8 mouse cellular contexts compared by ENCODE assay signal in the genomic region with DNA sequence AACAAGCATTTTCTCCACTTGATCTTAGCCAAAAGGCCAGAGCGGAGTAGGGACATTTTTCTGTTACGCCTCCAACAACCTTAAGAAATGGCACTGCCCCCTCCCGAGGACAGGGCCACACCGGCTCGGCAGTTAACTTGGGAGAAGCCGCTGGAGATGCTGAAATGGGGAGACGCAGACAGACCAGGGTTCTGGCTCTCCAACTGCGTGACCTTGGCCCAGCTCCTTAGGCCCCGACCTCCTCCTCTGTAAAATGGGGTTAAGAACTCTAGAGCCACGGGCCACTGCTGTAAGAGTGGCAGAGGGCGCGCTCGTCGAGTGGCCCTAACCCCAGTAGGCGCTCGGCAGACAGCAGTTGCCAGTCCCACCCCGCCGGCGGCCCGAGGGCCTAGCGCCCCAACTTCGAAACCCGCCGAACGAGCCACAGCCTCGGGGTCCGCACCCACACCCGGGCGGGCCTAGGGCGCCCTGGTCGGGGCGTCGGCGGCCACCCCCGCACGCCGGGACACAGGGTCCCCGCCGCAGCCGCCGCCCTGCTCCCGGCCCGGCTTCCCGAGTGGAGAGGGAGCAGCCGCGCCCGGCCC. TPM values are rescaled to one million over a fixed set of nuclear protein-coding genes. Genes with fewer than 3 reads are reported as not detected.
DNase-seq lines count a peak whose midpoint lies in the region; ATAC-seq and TF ChIP-seq lines count a peak whose summit lies in the region.

No protein-coding gene starts in this region.

- no peak for DNase-seq in kidney, adult 18-20 months
- DNase-seq in ES-E14 (ENCODE audit: low read depth, low spot score): no peak
- peak; percentile 54 for DNase-seq in c-Kit-positive CD71-positive TER-119-positive erythroid progenitor cells, embryonic 14.5 days (ENCODE audit: low spot score)
- peak; percentile 64 for DNase-seq in hindbrain, embryonic 11.5 days (ENCODE audit: low spot score)
- DNase-seq in retina, postnatal 7 days (ENCODE audit: low read depth, low spot score): peak; percentile 8
- DNase-seq in urinary bladder, postnatal 25 days (ENCODE audit: low spot score): no peak

- no peaks in the 10 kb centered on the region for H3K27me3 ChIP-seq in kidney, embryonic 15.5 days
- no peaks in the 10 kb centered on the region for H3K27me3 ChIP-seq in hindbrain, embryonic 11.5 days (ENCODE audit: control insufficient read depth, insufficient read depth, low read length)
- H3K27me3 ChIP-seq in liver, embryonic 15.5 days: peaks cover 27% of the 10 kb centered on the region

- H3K27ac ChIP-seq in kidney, embryonic 15.5 days: peak overlapping the region; percentile 90
- 0 out of 2 replicates have a peak overlapping the region, but pooled peaks have one; percentile 6 for H3K27ac ChIP-seq in ES-E14 (ENCODE audit: insufficient read depth, low read depth, low read length, poor library complexity, severe bottlenecking)
- peak overlapping the region; percentile 74 for H3K27ac ChIP-seq in hindbrain, embryonic 11.5 days (ENCODE audit: low read depth, low read length)
- H3K27ac ChIP-seq in liver, embryonic 15.5 days (replicated peaks): peak overlapping the region; percentile 87

- peaks cover 28% of the 10 kb centered on the region for H3K36me3 ChIP-seq in kidney, embryonic 15.5 days
- peaks cover 33% of the 10 kb centered on the region for H3K36me3 ChIP-seq in ES-E14 (ENCODE audit: control insufficient read depth, insufficient read depth, low read length, poor library complexity, severe bottlenecking)
- H3K36me3 ChIP-seq in hindbrain, embryonic 11.5 days (ENCODE audit: control insufficient read depth, insufficient read depth, low read length): no peaks in the 10 kb centered on the region
- H3K36me3 ChIP-seq in liver, embryonic 15.5 days (replicated peaks): peaks cover 38% of the 10 kb centered on the region

- no peaks in the 10 kb centered on the region for H3K9me3 ChIP-seq in kidney, embryonic 15.5 days (replicated peaks)
- H3K9me3 ChIP-seq in ES-E14 (ENCODE audit: control insufficient read depth, insufficient read depth, low read depth, low read length): no peaks in the 10 kb centered on the region
- H3K9me3 ChIP-seq in hindbrain, embryonic 11.5 days (ENCODE audit: control insufficient read depth, low read length): no peaks in the 10 kb centered on the region
- no peaks in the 10 kb centered on the region for H3K9me3 ChIP-seq in liver, embryonic 15.5 days (replicated peaks)

- in situ Hi-C loops in ES-E14 (cut with MboI; ENCODE audit: low sequenced_read_pairs in 2 of 2, unreplicated experiment in 2 of 2): no loop called here

- WGBS in kidney, embryonic 15.5 days: under 1% methylated on average over 47 of the region's 47 CpGs
- WGBS in hindbrain, embryonic 11.5 days: under 1% methylated on average over 43 of the region's 47 CpGs
- WGBS in liver, embryonic 15.5 days (ENCODE audit: insufficient replicate concordance): under 1% methylated on average over 46 of the region's 47 CpGs

- H3K9ac ChIP-seq in kidney, embryonic 15.5 days: peak overlapping the region; percentile 91
- H3K9ac ChIP-seq in ES-E14 (ENCODE audit: insufficient read depth, low read depth, low read length, poor library complexity, severe bottlenecking): peak overlapping the region; percentile 84
- H3K9ac ChIP-seq in hindbrain, embryonic 11.5 days (ENCODE audit: low read depth, low read length): peak overlapping the region; percentile 84
- peak overlapping the region; percentile 88 for H3K9ac ChIP-seq in liver, embryonic 15.5 days

- H3K4me1 ChIP-seq in kidney, embryonic 15.5 days: peaks cover 33% of the 10 kb centered on the region
- peaks cover 2 to 16% of the 10 kb centered on the region in 2 experiments; a peak in 3 of 4 replicates for H3K4me1 ChIP-seq in ES-E14 (ENCODE audit: control insufficient read depth in 2 of 2, insufficient read depth in 2 of 2, low read length in 2 of 2, poor library complexity in 1 of 2)
- H3K4me1 ChIP-seq in hindbrain, embryonic 11.5 days (replicated peaks; ENCODE audit: control insufficient read depth, insufficient read depth, low read length): peaks cover 11% of the 10 kb centered on the region
- peaks cover 57% of the 10 kb centered on the region for H3K4me1 ChIP-seq in liver, embryonic 15.5 days (replicated peaks)

- ATAC-seq in kidney, embryonic 15.5 days (replicated peaks; ENCODE audit: low FRiP score): peak; percentile 57
- ATAC-seq in hindbrain, embryonic 11.5 days (ENCODE audit: low FRiP score): peak; percentile 62
- peak; percentile 43 for ATAC-seq in liver, embryonic 15.5 days (ENCODE audit: insufficient read depth)

- peak overlapping the region; percentile 89 for H3K4me2 ChIP-seq in kidney, embryonic 15.5 days
- peak overlapping the region; percentile 81 for H3K4me2 ChIP-seq in hindbrain, embryonic 11.5 days (replicated peaks; ENCODE audit: low read depth, low read length)
- peak overlapping the region; percentile 97 for H3K4me2 ChIP-seq in liver, embryonic 15.5 days

- H3K4me3 ChIP-seq in kidney, embryonic 15.5 days (replicated peaks): peak overlapping the region; percentile 94
- H3K4me3 ChIP-seq in ES-E14 (ENCODE audit: insufficient read depth in 1 of 2, low read depth in 1 of 2, low read length in 2 of 2, poor library complexity in 1 of 2, severe bottlenecking in 1 of 2): peak overlapping the region; percentile 75 to 90
- peak overlapping the region; percentile 90 for H3K4me3 ChIP-seq in hindbrain, embryonic 11.5 days (ENCODE audit: low read depth, low read length)
- peak overlapping the region; percentile 90 for H3K4me3 ChIP-seq in liver, embryonic 15.5 days (replicated peaks)

TF ChIP-seq in ES-E14, 5 proteins besides CTCF, POLR2A, EP300 and RAD21:
- TF ChIP-seq MAFK (IDR thresholded peaks at IDR 0.05; ENCODE audit: insufficient read depth, low read depth, low read length) (no peak), ZC3H11A (IDR thresholded peaks at IDR 0.05; ENCODE audit: borderline replicate concordance, low read depth, low read length) (no peak), HCFC1 (IDR thresholded peaks at IDR 0.05; ENCODE audit: borderline replicate concordance, insufficient read depth, low read length) (no peak), CHD2 (IDR thresholded peaks at IDR 0.05; ENCODE audit: low read depth, low read length) (no peak), ZNF384 (IDR thresholded peaks at IDR 0.05; ENCODE audit: low read depth, low read length) (no peak)

RNA-seq across cellular contexts. Expression of a gene that starts 0.6 kb away (rescaled TPM):
- 32.9 and 36.7 TPM in 2 replicates for polyA plus RNA-seq in kidney, embryonic 15.5 days (2015; fragmentation: Nextera tagmentation; extraction: Ambion mirVana)
- 163 and 240 TPM in 2 replicates for total RNA-seq in ES-E14 (2012; rRNA removed)
- 22.5 and 26.3 TPM in 2 replicates for polyA plus RNA-seq in hindbrain, embryonic 11.5 days (2014; fragmentation: Nextera tagmentation; extraction: Ambion mirVana)
- 18.0 and 21.8 TPM in 2 replicates for polyA plus RNA-seq in liver, embryonic 15.5 days (2015; fragmentation: Nextera tagmentation; extraction: Ambion mirVana)

Comparison
In these comparisons a context has a peak if more than half of its experiments do, and no peak if none do; other contexts are left out.
1. H3K27ac ChIP-seq: peak in every context shown above with its lines; median percentile 90 in kidney, embryonic 15.5 days; 87 in liver, embryonic 15.5 days; 74 in hindbrain, embryonic 11.5 days; 6 in ES-E14.
2. DNase-seq: peak in c-Kit-positive CD71-positive TER-119-positive erythroid progenitor cells, embryonic 14.5 days (single experiment), hindbrain, embryonic 11.5 days (single experiment) and retina, postnatal 7 days (single experiment); none in kidney, adult 18-20 months (single experiment), ES-E14 (single experiment) and urinary bladder, postnatal 25 days (single experiment).
3. Peak in every context shown above with its lines, with median percentiles within 50 percentile points of each other: ATAC-seq, H3K4me2 ChIP-seq, H3K4me3 ChIP-seq and H3K9ac ChIP-seq.